Comparison of ENCODE assay signal across 1 mouse cellular context in the genomic region with DNA sequence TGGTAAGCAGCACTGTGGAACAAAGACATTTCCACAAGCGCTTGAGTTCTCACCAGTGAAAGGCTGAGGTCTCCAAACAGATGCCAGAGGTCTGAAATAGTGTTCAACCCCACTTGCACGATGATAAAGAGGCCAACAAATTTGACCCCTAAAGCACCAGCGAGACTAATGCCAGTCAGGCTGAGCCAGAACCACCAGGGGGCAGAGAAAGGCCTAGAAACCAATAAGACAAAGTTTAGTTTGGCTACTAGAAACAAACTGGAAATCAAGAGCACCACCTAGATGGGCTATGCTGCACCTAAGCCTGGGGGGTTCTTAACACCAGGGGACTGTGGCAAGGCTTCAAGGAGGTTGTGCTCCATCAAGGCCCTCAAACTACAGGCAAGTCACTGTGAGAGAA.
TF ChIP-seq lines count a peak whose summit lies in the region.

No protein-coding gene starts in this region.

TF ChIP-seq in CH12.LX, 34 proteins besides CTCF, POLR2A, EP300 and RAD21:
- no peak for TF ChIP-seq GABPA (IDR thresholded peaks at IDR 0.05; ENCODE audit: insufficient replicate concordance, low read depth, low read length)
- TF ChIP-seq MYC (IDR thresholded peaks at IDR 0.05; ENCODE audit: low read depth, low read length), result no peak
- TF ChIP-seq PAX5 (IDR thresholded peaks at IDR 0.05; ENCODE audit: low read length), result no peak
- TF ChIP-seq RCOR1 (conservative IDR thresholded peaks at IDR 0.05; ENCODE audit: low read depth, low read length), result no peak
- peak; percentile 43 for TF ChIP-seq ZC3H11A (IDR thresholded peaks at IDR 0.05; ENCODE audit: low read depth, low read length)
- TF ChIP-seq SMC3 (IDR thresholded peaks at IDR 0.05; ENCODE audit: low read depth, low read length), result peak; percentile 81
- TF ChIP-seq BHLHE40 (IDR thresholded peaks at IDR 0.05; ENCODE audit: low read depth, low read length), result no peak
- no peak for TF ChIP-seq MAFK (IDR thresholded peaks at IDR 0.05; ENCODE audit: insufficient replicate concordance, low read length)
